ENCODE assay signal across 12 mouse cellular contexts in the genomic region with DNA sequence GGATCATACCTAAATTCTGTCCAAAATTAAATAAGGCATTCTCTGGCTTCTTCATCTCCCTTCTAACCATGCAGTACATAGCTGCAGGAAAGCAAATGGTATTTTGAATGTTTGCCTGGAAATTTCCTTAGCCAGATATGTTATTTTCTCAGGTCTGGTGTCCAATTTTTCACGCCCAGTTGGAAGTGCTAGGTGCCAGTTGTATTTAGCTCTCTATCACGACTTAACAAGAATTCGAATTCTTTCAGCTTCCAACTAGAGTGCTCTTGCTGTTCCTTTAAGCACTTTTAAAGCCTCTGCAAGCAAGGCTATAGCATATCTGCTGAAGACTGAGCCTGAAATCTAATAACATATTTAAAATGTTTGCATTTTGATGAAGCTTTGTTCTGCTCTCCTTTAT.
"Had no signal": no experiment of that assay in that cellular context is flagged by ENCODE, and none has a peak within 500 bp of the region (broad histone marks: within the 10 kb centered on the region; RNA-seq: fewer than 3 reads in every experiment).

No protein-coding gene starts in this region.

- H3K27ac ChIP-seq: midbrain, embryonic 10.5 days; midbrain, embryonic 12.5 days; neural tube, embryonic 12.5 days had no signal

- H3K9ac ChIP-seq: lung, embryonic 14.5 days; midbrain, embryonic 12.5 days; neural tube, embryonic 12.5 days had no signal

- H3K27me3 ChIP-seq: midbrain, embryonic 12.5 days; neural tube, embryonic 12.5 days had no signal

- H3K36me3 ChIP-seq: midbrain, embryonic 10.5 days; midbrain, embryonic 12.5 days; neural tube, embryonic 12.5 days had no signal

- DNase-seq: lung, adult 18-20 months; lung, embryonic 14.5 days; lung, postnatal 10 days; lung, postnatal 4 days; midbrain, embryonic 14.5 days; right cerebral cortex, postnatal 14 days; thymus, adult 18-20 months; thymus, postnatal 14 days; thymus, postnatal 36 days had no signal

- H3K4me3 ChIP-seq: midbrain, embryonic 10.5 days; midbrain, embryonic 12.5 days; neural tube, embryonic 12.5 days had no signal

- H3K4me1 ChIP-seq: midbrain, embryonic 10.5 days; midbrain, embryonic 12.5 days; neural tube, embryonic 12.5 days had no signal

- H3K4me2 ChIP-seq: lung, embryonic 14.5 days; midbrain, embryonic 12.5 days; neural tube, embryonic 12.5 days had no signal

- H3K9me3 ChIP-seq: midbrain, embryonic 10.5 days; midbrain, embryonic 12.5 days; neural tube, embryonic 12.5 days had no signal
